In the genomic region with DNA sequence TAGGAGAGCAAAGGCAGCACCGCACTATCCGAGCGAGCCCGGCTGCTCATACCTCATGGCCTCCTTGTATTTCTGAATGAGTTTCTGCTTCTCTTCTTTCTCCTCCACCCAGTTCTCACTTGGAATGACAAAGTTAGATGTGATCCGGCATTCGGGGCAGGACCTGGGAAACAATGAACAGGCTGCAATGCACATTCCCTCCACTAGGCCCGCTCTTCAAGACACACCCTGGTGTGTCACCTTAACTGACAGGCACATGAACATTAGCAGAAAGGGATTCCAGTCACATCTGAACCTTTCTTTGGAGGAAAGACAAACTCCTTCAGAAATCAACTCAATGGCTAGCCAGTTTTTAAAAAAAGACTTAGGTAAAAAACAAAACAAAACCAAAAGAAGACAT, we compare ENCODE assay signal across 11 mouse cellular contexts. TPM values are rescaled to one million over a fixed set of nuclear protein-coding genes. Genes with fewer than 3 reads are reported as not detected.
DNase-seq lines count a peak whose midpoint lies in the region; ATAC-seq and TF ChIP-seq lines count a peak whose summit lies in the region.
"Had no signal": no experiment of that assay in that cellular context is flagged by ENCODE, and none has a peak within 500 bp of the region (broad histone marks: within the 10 kb centered on the region; RNA-seq: fewer than 3 reads in every experiment).

No protein-coding gene starts in this region.

- no peaks in the 10 kb centered on the region for H3K9me3 ChIP-seq in midbrain, embryonic 11.5 days (ENCODE audit: control insufficient read depth, low read length)
- H3K9me3 ChIP-seq in midbrain, embryonic 15.5 days: no peaks in the 10 kb centered on the region
- H3K9me3 ChIP-seq: embryonic facial prominence, embryonic 15.5 days; liver, embryonic 13.5 days had no signal

- TF ChIP-seq POLR2A in cerebellum, adult 2 months (IDR thresholded peaks at IDR 0.05; ENCODE audit: borderline replicate concordance, insufficient read depth, low read length): no peak

- intact Hi-C loops in left cerebral cortex, postnatal 36 days (cut with DNase I): no loop called here

- ATAC-seq in midbrain, embryonic 11.5 days (ENCODE audit: low FRiP score): no peak
- no peak for ATAC-seq in midbrain, embryonic 15.5 days (replicated peaks)
- peak; percentile 48 for ATAC-seq in inflammation-experienced regulatory T-cells, adult 6 months

- DNase-seq in cerebellum, adult 2 months: no peak
- no peak for DNase-seq in cerebellum, adult 9-10 months
- peak; percentile 94 for DNase-seq in midbrain, embryonic 11.5 days (ENCODE audit: low spot score, missing footprints)
- peak; percentile 72 for DNase-seq in retina, embryonic 14.5 days (ENCODE audit: low spot score)
- no peak for DNase-seq in left cerebral cortex, postnatal 36 days (ENCODE audit: low spot score in 2 of 2)
- no peak for DNase-seq in spleen, adult 18-20 months
- DNase-seq: liver, embryonic 13.5 days had no signal

- no peak overlapping the region for H3K4me2 ChIP-seq in midbrain, embryonic 11.5 days
- no peak overlapping the region for H3K4me2 ChIP-seq in midbrain, embryonic 15.5 days
- H3K4me2 ChIP-seq: embryonic facial prominence, embryonic 15.5 days; liver, embryonic 13.5 days had no signal

- WGBS in cerebellum, adult 2 months: 65% methylated on average over 7 of the region's 7 CpGs
- WGBS in midbrain, embryonic 11.5 days: 67% methylated on average over 7 of the region's 7 CpGs
- 61% methylated on average over 7 of the region's 7 CpGs for WGBS in midbrain, embryonic 15.5 days

- peak; percentile 59 for TF ChIP-seq CTCF in cerebellum, adult 2 months (IDR thresholded peaks at IDR 0.05; ENCODE audit: borderline replicate concordance, insufficient read depth, low read depth, low read length)

- peaks cover 11% of the 10 kb centered on the region; the same call in 1 of the 2 replicates for H3K4me1 ChIP-seq in cerebellum, adult 2 months (ENCODE audit: control insufficient read depth, insufficient read depth, low read length)
- H3K4me1 ChIP-seq in midbrain, embryonic 11.5 days (ENCODE audit: control insufficient read depth, insufficient read depth, low read length): no peaks in the 10 kb centered on the region
- no peaks in the 10 kb centered on the region for H3K4me1 ChIP-seq in midbrain, embryonic 15.5 days
- H3K4me1 ChIP-seq: embryonic facial prominence, embryonic 15.5 days; liver, embryonic 13.5 days had no signal

- H3K27ac ChIP-seq in cerebellum, adult 2 months (ENCODE audit: insufficient read depth, low read length): no peak overlapping the region
- H3K27ac ChIP-seq in midbrain, embryonic 11.5 days (ENCODE audit: low read depth, low read length): no peak overlapping the region
- no peak overlapping the region for H3K27ac ChIP-seq in midbrain, embryonic 15.5 days
- H3K27ac ChIP-seq: embryonic facial prominence, embryonic 15.5 days; liver, embryonic 13.5 days had no signal

- no peak overlapping the region for H3K4me3 ChIP-seq in cerebellum, adult 2 months (replicated peaks; ENCODE audit: insufficient read depth, low read depth, low read length)
- no peak overlapping the region for H3K4me3 ChIP-seq in midbrain, embryonic 11.5 days (ENCODE audit: low read depth, low read length)
- no peak overlapping the region for H3K4me3 ChIP-seq in midbrain, embryonic 15.5 days
- H3K4me3 ChIP-seq: embryonic facial prominence, embryonic 15.5 days; liver, embryonic 13.5 days had no signal

- H3K36me3 ChIP-seq in midbrain, embryonic 11.5 days (ENCODE audit: control insufficient read depth, insufficient read depth, low read length): peaks cover 8% of the 10 kb centered on the region
- H3K36me3 ChIP-seq in midbrain, embryonic 15.5 days (replicated peaks): peaks cover 36% of the 10 kb centered on the region

- no peak overlapping the region for H3K9ac ChIP-seq in midbrain, embryonic 11.5 days (ENCODE audit: low read length)
- no peak overlapping the region for H3K9ac ChIP-seq in midbrain, embryonic 15.5 days
- H3K9ac ChIP-seq: embryonic facial prominence, embryonic 15.5 days; liver, embryonic 13.5 days had no signal

- H3K27me3 ChIP-seq in cerebellum, adult 2 months (ENCODE audit: control insufficient read depth, insufficient read depth, low read length): no peaks in the 10 kb centered on the region
- H3K27me3 ChIP-seq in midbrain, embryonic 11.5 days (ENCODE audit: control insufficient read depth, insufficient read depth, low read length): no peaks in the 10 kb centered on the region
- no peaks in the 10 kb centered on the region for H3K27me3 ChIP-seq in midbrain, embryonic 15.5 days (replicated peaks)
- H3K27me3 ChIP-seq: embryonic facial prominence, embryonic 15.5 days; liver, embryonic 13.5 days had no signal

RNA-seq across cellular contexts. Expression of a gene that starts 19.4 kb away (rescaled TPM):
- 0.15 and 0.21 TPM in 2 replicates for polyA plus RNA-seq in cerebellum, adult 2 months (2012; rRNA removed)
- 0.23 and 0.30 TPM in 2 replicates for polyA plus RNA-seq in midbrain, embryonic 11.5 days (2014; fragmentation: Nextera tagmentation; extraction: Ambion mirVana)
- 0.31 and 0.36 TPM in 2 replicates for polyA plus RNA-seq in midbrain, embryonic 15.5 days (2015; fragmentation: Nextera tagmentation; extraction: Ambion mirVana)
- polyA plus RNA-seq in inflammation-experienced regulatory T-cells, adult 6 months (2017; shearing (Covaris generic)): 10 to 100 TPM; 60.3 to 92.4 (median 72.6) TPM
- total RNA-seq in left cerebral cortex, postnatal 36 days (2021): not detected
- polyA plus RNA-seq: C2C12 had no signal

RNA-seq across cellular contexts. Expression of a gene that starts 19.9 kb away (rescaled TPM):
- 137 and 139 TPM in 2 replicates for polyA plus RNA-seq in cerebellum, adult 2 months (2012; rRNA removed)
- 128 and 131 TPM in 2 replicates for polyA plus RNA-seq in midbrain, embryonic 11.5 days (2014; fragmentation: Nextera tagmentation; extraction: Ambion mirVana)
- 269 TPM in 2 replicates for polyA plus RNA-seq in midbrain, embryonic 15.5 days (2015; fragmentation: Nextera tagmentation; extraction: Ambion mirVana)
- polyA plus RNA-seq in inflammation-experienced regulatory T-cells, adult 6 months (2017; shearing (Covaris generic)): 10 to 100 TPM; 57.0 to 70.0 (median 62.5) TPM
- 100 to 1,000 TPM; 131 to 151 TPM for total RNA-seq in left cerebral cortex, postnatal 36 days (2021)

RNA-seq across cellular contexts. Expression of a gene that starts 22.9 kb away (rescaled TPM):
- 26.2 and 27.8 TPM in 2 replicates for polyA plus RNA-seq in cerebellum, adult 2 months (2012; rRNA removed)
- 43.6 and 50.7 TPM in 2 replicates for polyA plus RNA-seq in midbrain, embryonic 11.5 days (2014; fragmentation: Nextera tagmentation; extraction: Ambion mirVana)
- 62.8 and 65.8 TPM in 2 replicates for polyA plus RNA-seq in midbrain, embryonic 15.5 days (2015; fragmentation: Nextera tagmentation; extraction: Ambion mirVana)
- polyA plus RNA-seq in inflammation-experienced regulatory T-cells, adult 6 months (2017; shearing (Covaris generic)): 10 to 100 TPM; 31.0 to 41.8 (median 32.2) TPM
- 10 to 100 TPM; 70.8 to 79.2 TPM for total RNA-seq in left cerebral cortex, postnatal 36 days (2021)

Comparison
In these comparisons a context has a peak if more than half of its experiments do, and no peak if none do; other contexts are left out.
1. DNase-seq: peak in midbrain, embryonic 11.5 days (single experiment) and retina, embryonic 14.5 days (single experiment); none in cerebellum, adult 2 months (0 of 2), cerebellum, adult 9-10 months (single experiment), left cerebral cortex, postnatal 36 days (0 of 2) and spleen, adult 18-20 months (0 of 2).
2. RNA of a gene that starts 19.4 kb away (polyA plus RNA-seq): 60.3 to 92.4 TPM in inflammation-experienced regulatory T-cells, adult 6 months; 0.31 to 0.36 TPM in midbrain, embryonic 15.5 days, 0.23 to 0.30 TPM in midbrain, embryonic 11.5 days and 0.15 to 0.21 TPM in cerebellum, adult 2 months; every median in the first group is over 10 times any median in the second.